In genomic region chr1:162038431-162038830, GRCm38 (mm10) we compare ENCODE assay signal across 12 mouse cellular contexts. TPM values are rescaled to one million over a fixed set of nuclear protein-coding genes. Genes with fewer than 3 reads are reported as not detected.
A peak's percentile ranks its signal among the peaks of the same experiment; 100 is the strongest.
DNase-seq lines count a peak whose midpoint lies in the region; ATAC-seq lines count a peak whose summit lies in the region.
"Had no signal": no experiment of that assay in that cellular context is flagged by ENCODE, and none has a peak within 500 bp of the region (broad histone marks: within the 10 kb centered on the region; RNA-seq: fewer than 3 reads in every experiment).

No protein-coding gene starts in this region.

- no peak overlapping the region for H3K4me2 ChIP-seq in midbrain, embryonic 15.5 days
- no peak overlapping the region for H3K4me2 ChIP-seq in heart, embryonic 15.5 days
- H3K4me2 ChIP-seq in neural tube, embryonic 13.5 days, result no peak overlapping the region
- H3K4me2 ChIP-seq: liver, embryonic 13.5 days had no signal

- H3K9ac ChIP-seq in midbrain, embryonic 15.5 days, result no peak overlapping the region
- no peak overlapping the region for H3K9ac ChIP-seq in heart, embryonic 15.5 days
- H3K9ac ChIP-seq in neural tube, embryonic 13.5 days, result no peak overlapping the region
- H3K9ac ChIP-seq: liver, embryonic 13.5 days had no signal

- intact Hi-C loops in heart, postnatal 25 days (cut with DNase I), result no loop called here

- H3K36me3 ChIP-seq in midbrain, embryonic 15.5 days (replicated peaks), result no peaks in the 10 kb centered on the region
- no peaks in the 10 kb centered on the region for H3K36me3 ChIP-seq in midbrain, embryonic 10.5 days
- H3K36me3 ChIP-seq in heart, embryonic 15.5 days, result no peaks in the 10 kb centered on the region
- H3K36me3 ChIP-seq in neural tube, embryonic 13.5 days, result no peaks in the 10 kb centered on the region
- H3K36me3 ChIP-seq: liver, embryonic 13.5 days had no signal

- no peaks in the 10 kb centered on the region for H3K27me3 ChIP-seq in midbrain, embryonic 15.5 days (replicated peaks)
- no peaks in the 10 kb centered on the region for H3K27me3 ChIP-seq in midbrain, embryonic 10.5 days (ENCODE audit: low read depth, poor library complexity, severe bottlenecking)
- no peaks in the 10 kb centered on the region for H3K27me3 ChIP-seq in heart, embryonic 15.5 days
- H3K27me3 ChIP-seq in neural tube, embryonic 13.5 days, result no peaks in the 10 kb centered on the region
- H3K27me3 ChIP-seq: liver, embryonic 13.5 days had no signal

- WGBS in midbrain, embryonic 15.5 days, result 76% methylated on average over 5 of the region's 5 CpGs
- WGBS in midbrain, embryonic 10.5 days, result 90% methylated on average over 5 of the region's 5 CpGs
- WGBS in heart, embryonic 15.5 days, result 46% methylated on average over 5 of the region's 5 CpGs
- 44% methylated on average over 5 of the region's 5 CpGs for WGBS in neural tube, embryonic 13.5 days

- no peak overlapping the region for H3K4me3 ChIP-seq in midbrain, embryonic 15.5 days
- H3K4me3 ChIP-seq in midbrain, embryonic 10.5 days, result no peak overlapping the region
- H3K4me3 ChIP-seq in heart, embryonic 15.5 days, result no peak overlapping the region
- no peak overlapping the region for H3K4me3 ChIP-seq in neural tube, embryonic 13.5 days
- H3K4me3 ChIP-seq: liver, embryonic 13.5 days had no signal

- H3K27ac ChIP-seq in midbrain, embryonic 15.5 days, result no peak overlapping the region
- H3K27ac ChIP-seq in midbrain, embryonic 10.5 days (replicated peaks), result no peak overlapping the region
- peak overlapping the region; percentile 79 for H3K27ac ChIP-seq in heart, embryonic 15.5 days
- H3K27ac ChIP-seq in neural tube, embryonic 13.5 days (replicated peaks), result peak overlapping the region; percentile 54; the same call in 1 of the 2 replicates

- DNase-seq in heart, adult 18-20 months, result peak; percentile 42 to 52
- DNase-seq in heart, postnatal 25 days (ENCODE audit: low spot score), result no peak
- DNase-seq in midbrain, embryonic 10.5 days (ENCODE audit: low spot score), result no peak
- DNase-seq in frontal cortex, adult 2 months (ENCODE audit: extremely low spot score in 1 of 2, low spot score in 1 of 2), result no peak
- no peak for DNase-seq in spleen, postnatal 36 days (ENCODE audit: low spot score in 2 of 2)
- DNase-seq: liver, embryonic 13.5 days had no signal

- H3K4me1 ChIP-seq in midbrain, embryonic 15.5 days, result peaks cover 6% of the 10 kb centered on the region
- no peaks in the 10 kb centered on the region for H3K4me1 ChIP-seq in midbrain, embryonic 10.5 days
- peaks cover 34% of the 10 kb centered on the region for H3K4me1 ChIP-seq in heart, embryonic 15.5 days (replicated peaks)
- H3K4me1 ChIP-seq in neural tube, embryonic 13.5 days (replicated peaks), result peaks cover 44% of the 10 kb centered on the region

- H3K9me3 ChIP-seq in midbrain, embryonic 15.5 days, result no peaks in the 10 kb centered on the region
- H3K9me3 ChIP-seq in midbrain, embryonic 10.5 days (replicated peaks), result no peaks in the 10 kb centered on the region
- H3K9me3 ChIP-seq in heart, embryonic 15.5 days (replicated peaks), result no peaks in the 10 kb centered on the region
- H3K9me3 ChIP-seq in neural tube, embryonic 13.5 days, result no peaks in the 10 kb centered on the region
- H3K9me3 ChIP-seq: liver, embryonic 13.5 days had no signal

- ATAC-seq in midbrain, embryonic 15.5 days (replicated peaks), result peak; percentile 3; the same call in 1 of the 2 replicates
- no peak for ATAC-seq in heart, embryonic 15.5 days (replicated peaks; ENCODE audit: insufficient number of reproducible peaks, insufficient read depth, low FRiP score, low read depth)
- no peak for ATAC-seq in neural tube, embryonic 13.5 days (ENCODE audit: low read depth)
- ATAC-seq: activated CD4-positive, CD25-positive, alpha-beta regulatory T cell, adult 4 months had no signal

RNA-seq across cellular contexts. Expression of gene 4930558K02Rik, which starts 59.0 kb away (rescaled TPM):
- total RNA-seq in heart, adult 18-20 months (2021), result not detected
- total RNA-seq in heart, postnatal 25 days (2021), result not detected
- polyA plus RNA-seq in midbrain, embryonic 15.5 days (2015; fragmentation: Nextera tagmentation; extraction: Ambion mirVana), result 0.22 TPM in 1 of 2 replicates, not detected in the other
- polyA plus RNA-seq in midbrain, embryonic 10.5 days (2016; fragmentation: Nextera tagmentation; extraction: Ambion mirVana), result 0.14 TPM in 1 of 2 replicates, not detected in the other
- not detected in 2 replicates for polyA plus RNA-seq in heart, embryonic 15.5 days (2015; fragmentation: Nextera tagmentation; extraction: Ambion mirVana)
- polyA plus RNA-seq in neural tube, embryonic 13.5 days (2015; fragmentation: Nextera tagmentation; extraction: Ambion mirVana), result not detected in 2 replicates
- 0.11 and 0.12 TPM in 2 replicates for polyA plus RNA-seq in frontal cortex, adult 2 months (2012; rRNA removed)
- total RNA-seq: neutrophil, adult 5-6 weeks had no signal
- polyA plus RNA-seq: activated CD4-positive, CD25-positive, alpha-beta regulatory T cell, adult 4 months; large intestine, adult 2 months; liver, embryonic 13.5 days had no signal

Comparison
In these comparisons a context has a peak if more than half of its experiments do, and no peak if none do; other contexts are left out.
1. DNase-seq: peak in heart, adult 18-20 months (2 of 2); none in heart, postnatal 25 days (single experiment), midbrain, embryonic 10.5 days (single experiment), frontal cortex, adult 2 months (0 of 2) and spleen, postnatal 36 days (0 of 2).
2. H3K27ac ChIP-seq: peak in heart, embryonic 15.5 days (single experiment) and neural tube, embryonic 13.5 days (single experiment); none in midbrain, embryonic 15.5 days (single experiment) and midbrain, embryonic 10.5 days (single experiment).